Mouse (Mus musculus) liver, embryonic 12.5 days (tissue): Measurements from ENCODE around the gene Upb1. TPM values are rescaled to one million over a fixed set of nuclear protein-coding genes. Genes with fewer than 3 reads are reported as not detected.
A peak's percentile ranks its signal among the peaks of the same experiment; 100 is the strongest.
"Not testable (repeated sequence)": the region's sequence is repeated elsewhere in the genome, so short reads cannot be mapped to it uniquely, and the experiment has no call there.

ENCODE experiments used
- ATAC-seq: fragments of 200-750 bp; cut with Nextera tagmentation; 2 replicates; pipeline ENCODE4 v1.8.0; 2017; ENCODE audit warnings: moderate number of reproducible peaks, mild to moderate bottlenecking, moderate library complexity
- H3K27ac ChIP-seq: fragments of 300-500 bp; sonication (generic); 2 replicates; pipeline ENCODE4 v1.5.1; 2016; ENCODE audit warnings: mild to moderate bottlenecking
- H3K27me3 ChIP-seq: fragments of 300-500 bp; sonication (generic); replicated peaks from 2 replicates; pipeline ENCODE4 v1.6.1; 2016; ENCODE audit warnings: mild to moderate bottlenecking, moderate library complexity
- H3K36me3 ChIP-seq: fragments of 300-500 bp; sonication (generic); 2 replicates; pipeline ENCODE4 v1.6.1; 2016; ENCODE audit warnings: mild to moderate bottlenecking, moderate library complexity
- H3K4me1 ChIP-seq: fragments of 300-500 bp; sonication (generic); 2 replicates; pipeline ENCODE4 v1.6.1; 2016
- H3K4me2 ChIP-seq: fragments of 300-500 bp; sonication (generic); 2 replicates; pipeline ENCODE4 v1.6.1; 2016; ENCODE audit warnings: mild to moderate bottlenecking, moderate library complexity
- H3K4me3 ChIP-seq: fragments of 300-500 bp; sonication (generic); 2 replicates; pipeline ENCODE4 v1.5.1; 2016; ENCODE audit warnings: mild to moderate bottlenecking, moderate library complexity
- H3K9ac ChIP-seq: fragments of 300-500 bp; sonication (generic); 2 replicates; pipeline ENCODE4 v1.6.1; 2016; ENCODE audit warnings: mild to moderate bottlenecking, moderate library complexity
- H3K9me3 ChIP-seq: fragments of 300-500 bp; sonication (generic); replicated peaks from 2 replicates; pipeline ENCODE4 v1.6.1; 2016; ENCODE audit warnings: mild to moderate bottlenecking, moderate library complexity
- whole genome bisulfite sequencing: fragments of 180-500 bp; shearing (Covaris S2); methylation state at CpG from one replicate; pipeline ENCODE4 v1.1.7; 2016; ENCODE audit not compliant: insufficient replicate concordance; 5-methylcytosine and 5-hydroxymethylcytosine counted together
- polyA plus RNA-seq: library from polyadenylated mRNA; unstranded; fragments of >200 nt; fragmentation: Nextera tagmentation; extraction: Ambion mirVana; gene quantifications from 2 replicates; pipeline ENCODE4 v1.2.1, GENCODE M21; 2016

Gene Upb1
- 7.4 and 7.8 TPM in 2 replicates for polyA plus RNA-seq

DNA sequence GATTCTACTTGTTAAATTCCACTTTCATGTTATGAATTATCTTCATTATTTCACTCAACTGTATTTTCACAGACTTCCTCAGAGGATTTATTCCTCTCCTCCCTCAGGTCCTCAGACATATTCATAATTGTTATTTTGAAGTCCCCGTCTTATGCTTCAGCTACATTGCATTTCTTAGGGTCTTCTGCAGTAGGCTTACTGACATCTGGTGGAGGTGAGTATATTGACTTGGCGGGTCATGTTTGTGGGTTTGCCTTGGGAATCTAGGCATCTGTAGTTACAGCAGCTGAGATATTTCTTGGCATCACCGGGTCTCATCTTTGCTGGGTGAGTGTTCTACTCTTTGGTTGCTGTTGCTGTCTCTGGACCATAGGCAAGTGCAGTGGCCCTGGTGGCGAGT is at the start of gene Upb1:
TSS of gene Upb1 (plus strand) at position 158 of the 400 bp plus-strand sequence.
- Histone ChIP-seq H3K36me3 (no peaks in the 10 kb centered on the region), H3K4me2 (no peak within 1 kb of the TSS), H3K27ac (no peak within 1 kb of the TSS), H3K27me3 (no peaks in the 10 kb centered on the region), H3K4me1 (peaks cover 10% of the 10 kb centered on the region), H3K9me3 (no peaks in the 10 kb centered on the region), H3K4me3 (no peak within 1 kb of the TSS), H3K9ac (no peak within 1 kb of the TSS)
- 67% methylated on average over 4 of the region's 4 CpGs for WGBS
- no peak for ATAC-seq

- Histone ChIP-seq H3K9ac (no peak overlapping the region), H3K27ac (no peak overlapping the region), H3K4me2 (no peak overlapping the region), H3K27me3 (no peaks in the 10 kb centered on the region), H3K4me3 (no peak overlapping the region), H3K36me3 (no peaks in the 10 kb centered on the region), H3K9me3 (no peaks in the 10 kb centered on the region), H3K4me1 (no peaks in the 10 kb centered on the region)
- 81% methylated on average over 12 of the region's 12 CpGs for WGBS
- ATAC-seq: no peak
Observed at GRCm38 (mm10) chr10:75352541-75352940, 48.4 kb upstream of the Upb1 start.

GRCm38 (mm10) chr10:75353838-75354241 is 47.1 kb upstream of the Upb1 start:
- H3K27ac ChIP-seq, H3K36me3 ChIP-seq, H3K9ac ChIP-seq, H3K27me3 ChIP-seq, H3K4me3 ChIP-seq, H3K4me2 ChIP-seq, H3K9me3 ChIP-seq, H3K4me1 ChIP-seq: not testable (repeated sequence)
- WGBS: 21% methylated on average over 9 of the region's 9 CpGs
- peak; percentile 37; the same call in 1 of the 2 replicates for ATAC-seq

DNA sequence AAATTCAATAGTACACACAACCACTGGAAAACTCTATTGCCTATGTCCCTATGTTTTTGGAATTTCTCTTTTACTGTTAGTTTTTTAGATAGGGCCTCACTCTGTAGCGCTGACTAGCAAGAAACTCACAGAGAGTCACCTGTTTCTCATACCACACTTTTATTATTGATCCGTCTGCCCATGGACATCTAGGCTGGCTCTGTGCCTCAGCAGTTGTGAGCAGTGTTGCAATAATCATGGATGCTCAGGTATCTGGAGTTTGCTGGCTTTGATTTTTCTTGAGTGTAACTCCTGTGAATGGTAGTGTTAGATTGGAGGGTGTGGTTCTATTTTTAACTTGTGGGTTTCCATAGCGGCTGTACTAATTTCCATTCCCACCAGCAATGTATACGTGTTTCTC is 45.6 kb upstream of the Upb1 start:
- Histone ChIP-seq H3K27me3 (no peaks in the 10 kb centered on the region), H3K9ac (no peak overlapping the region), H3K4me3 (no peak overlapping the region), H3K36me3 (no peaks in the 10 kb centered on the region), H3K4me2 (no peak overlapping the region), H3K9me3 (no peaks in the 10 kb centered on the region), H3K4me1 (no peaks in the 10 kb centered on the region), H3K27ac (no peak overlapping the region)
- ATAC-seq: no peak
- 46% methylated on average over 4 of the region's 4 CpGs for WGBS

- H3K4me1 ChIP-seq, H3K27me3 ChIP-seq, H3K4me3 ChIP-seq, H3K9me3 ChIP-seq, H3K4me2 ChIP-seq, H3K36me3 ChIP-seq, ATAC-seq, H3K9ac ChIP-seq: not testable (repeated sequence)
- 17% methylated on average over 1 of the region's 1 CpGs for WGBS
- H3K27ac ChIP-seq: 0 out of 2 replicates have a peak overlapping the region, but pooled peaks have one; percentile 25
Observed at GRCm38 (mm10) chr10:75364214-75364690, 36.7 kb upstream of the Upb1 start.

- H3K27ac ChIP-seq: 0 out of 2 replicates have a peak overlapping the region, but pooled peaks have one; percentile 20
- no peaks in the 10 kb centered on the region for H3K27me3 ChIP-seq
- no peak overlapping the region for H3K4me3 ChIP-seq
- H3K36me3 ChIP-seq: no peaks in the 10 kb centered on the region
- no peaks in the 10 kb centered on the region for H3K9me3 ChIP-seq
- no peak overlapping the region for H3K4me2 ChIP-seq
- ATAC-seq: no peak
- WGBS: 69% methylated on average over 9 of the region's 9 CpGs
- H3K4me1 ChIP-seq: no peaks in the 10 kb centered on the region
- H3K9ac ChIP-seq: no peak overlapping the region
Observed at GRCm38 (mm10) chr10:75364796-75365195, 36.1 kb upstream of the Upb1 start.

DNA sequence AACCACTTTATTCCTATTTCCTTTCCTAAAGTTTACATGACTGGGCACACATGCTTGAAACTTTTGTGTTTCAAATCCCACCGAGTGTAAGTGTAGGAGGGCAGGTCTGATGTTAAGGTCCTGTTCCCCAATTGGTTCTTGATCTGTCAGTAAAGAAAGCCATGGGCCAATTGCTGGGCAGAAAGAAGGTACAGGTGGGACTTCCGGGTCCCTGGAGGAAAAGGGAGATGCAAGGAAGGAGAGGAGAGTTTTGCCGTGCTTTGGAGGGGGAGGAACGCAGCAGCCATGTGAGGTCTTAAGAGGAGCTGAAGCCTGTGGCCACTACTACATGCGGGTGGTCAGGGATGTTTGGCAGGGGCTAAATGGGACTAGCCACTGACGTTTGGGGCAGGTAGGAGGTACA is 35.7 kb upstream of the Upb1 start:
- H3K27me3 ChIP-seq: no peaks in the 10 kb centered on the region
- H3K4me1 ChIP-seq: no peaks in the 10 kb centered on the region
- H3K36me3 ChIP-seq: no peaks in the 10 kb centered on the region
- 48% methylated on average over 6 of the region's 6 CpGs for WGBS
- no peak overlapping the region for H3K27ac ChIP-seq
- H3K4me3 ChIP-seq: no peak overlapping the region
- H3K9me3 ChIP-seq: no peaks in the 10 kb centered on the region
- H3K9ac ChIP-seq: no peak overlapping the region
- H3K4me2 ChIP-seq: peak overlapping the region; percentile 19; the same call in 1 of the 2 replicates
- ATAC-seq: no peak

GRCm38 (mm10) chr10:75373655-75374351 is 27.1 kb upstream of the Upb1 start:
- ATAC-seq, H3K36me3 ChIP-seq, H3K4me2 ChIP-seq, H3K4me1 ChIP-seq, H3K9me3 ChIP-seq, H3K27ac ChIP-seq, H3K9ac ChIP-seq, H3K27me3 ChIP-seq, H3K4me3 ChIP-seq: not testable (repeated sequence)
- 71% methylated on average over 16 of the region's 19 CpGs for WGBS

- H3K9me3 ChIP-seq: no peaks in the 10 kb centered on the region
- WGBS: 72% methylated on average over 10 of the region's 10 CpGs
- no peak for ATAC-seq
- H3K4me2 ChIP-seq: no peak overlapping the region
- no peak overlapping the region for H3K27ac ChIP-seq
- H3K9ac ChIP-seq: no peak overlapping the region
- no peaks in the 10 kb centered on the region for H3K36me3 ChIP-seq
- H3K4me3 ChIP-seq: no peak overlapping the region
- no peaks in the 10 kb centered on the region for H3K4me1 ChIP-seq
- H3K27me3 ChIP-seq: no peaks in the 10 kb centered on the region
Observed at GRCm38 (mm10) chr10:75378688-75379087, 22.2 kb upstream of the Upb1 start.

DNA sequence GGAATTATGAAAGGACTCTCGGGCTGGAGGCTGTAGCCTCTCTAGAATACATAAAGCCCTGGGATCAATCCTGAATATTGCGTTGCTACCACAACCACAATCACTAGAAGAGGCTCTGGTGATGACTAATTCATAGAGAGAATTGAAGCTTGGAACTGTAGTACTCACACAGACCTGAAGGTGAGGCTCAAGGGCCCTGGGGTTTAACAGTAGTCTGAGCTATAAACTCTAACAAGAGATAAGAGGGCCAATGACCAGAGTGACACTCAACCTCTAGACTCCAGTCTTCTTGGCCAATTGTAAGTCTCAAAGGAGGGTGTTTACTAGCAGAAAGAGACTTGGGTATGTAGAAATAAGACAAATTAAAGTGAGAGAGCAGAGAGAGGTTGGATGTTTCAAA is 10.8 kb upstream of the Upb1 start:
- Histone ChIP-seq H3K9ac (no peak overlapping the region), H3K36me3 (no peaks in the 10 kb centered on the region), H3K4me1 (no peaks in the 10 kb centered on the region), H3K4me2 (no peak overlapping the region), H3K27ac (no peak overlapping the region), H3K27me3 (no peaks in the 10 kb centered on the region), H3K9me3 (no peaks in the 10 kb centered on the region; the same call in 1 of the 2 replicates), H3K4me3 (no peak overlapping the region)
- no peak for ATAC-seq
- 76% methylated on average over 2 of the region's 2 CpGs for WGBS

GRCm38 (mm10) chr10:75390832-75391231 is 10.1 kb upstream of the Upb1 start:
- H3K4me1 ChIP-seq: no peaks in the 10 kb centered on the region
- no peak overlapping the region for H3K27ac ChIP-seq
- 61% methylated on average over 4 of the region's 4 CpGs for WGBS
- no peak for ATAC-seq
- no peak overlapping the region for H3K4me2 ChIP-seq
- H3K36me3 ChIP-seq: no peaks in the 10 kb centered on the region
- no peak overlapping the region for H3K9ac ChIP-seq
- no peaks in the 10 kb centered on the region for H3K27me3 ChIP-seq
- H3K4me3 ChIP-seq: no peak overlapping the region
- H3K9me3 ChIP-seq: no peaks in the 10 kb centered on the region; the same call in 1 of the 2 replicates

DNA sequence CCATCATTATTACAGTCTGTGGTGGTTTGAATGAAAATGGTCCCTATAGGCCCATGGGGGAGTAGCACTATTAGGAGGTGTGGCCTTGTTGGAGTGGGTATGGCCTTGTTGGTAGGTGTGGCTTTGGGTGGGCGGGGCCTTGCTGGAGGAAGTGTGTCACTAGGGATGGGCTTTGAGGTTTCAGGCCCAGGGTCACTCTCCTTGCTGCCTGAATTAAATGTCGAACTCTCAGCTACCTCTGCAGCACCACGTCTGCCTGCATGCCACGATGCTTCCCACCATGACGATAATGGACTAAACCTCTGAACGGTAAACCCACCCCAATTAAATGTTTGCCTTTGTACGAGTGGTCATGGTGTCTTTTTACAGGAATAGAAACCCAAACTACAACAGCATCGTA is 6.1 kb upstream of the Upb1 start:
- no peak overlapping the region for H3K4me2 ChIP-seq
- H3K4me3 ChIP-seq: no peak overlapping the region
- no peak overlapping the region for H3K27ac ChIP-seq
- H3K27me3 ChIP-seq: no peaks in the 10 kb centered on the region
- no peak for ATAC-seq
- H3K9me3 ChIP-seq: no peaks in the 10 kb centered on the region
- peaks cover 10% of the 10 kb centered on the region for H3K4me1 ChIP-seq
- no peaks in the 10 kb centered on the region for H3K36me3 ChIP-seq
- 75% methylated on average over 8 of the region's 8 CpGs for WGBS
- H3K9ac ChIP-seq: no peak overlapping the region

DNA sequence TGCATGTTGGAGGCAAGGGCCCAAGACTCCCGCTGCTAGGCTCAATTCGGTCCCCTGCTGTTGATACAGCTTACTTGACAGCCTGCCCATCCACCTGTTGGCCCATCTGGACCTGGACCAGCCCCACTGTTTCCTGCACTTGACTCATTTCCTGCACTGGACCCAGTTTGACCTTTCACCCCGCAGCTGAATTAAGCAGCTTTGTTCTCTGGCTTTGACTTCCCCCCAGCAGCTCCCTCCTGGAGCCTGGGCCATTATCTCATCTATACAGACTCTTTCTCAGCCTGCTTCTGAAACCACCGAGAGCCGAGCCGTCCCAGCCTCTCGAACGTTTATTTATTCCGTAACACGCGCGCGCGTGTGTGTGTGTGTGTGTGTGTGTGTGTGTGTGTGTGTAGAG is 3.9 kb upstream of the Upb1 start:
- Histone ChIP-seq H3K9me3 (no peaks in the 10 kb centered on the region), H3K27ac (no peak overlapping the region), H3K4me3 (no peak overlapping the region), H3K4me2 (peak overlapping the region; percentile 46), H3K4me1 (peaks cover 10% of the 10 kb centered on the region), H3K36me3 (no peaks in the 10 kb centered on the region), H3K9ac (no peak overlapping the region), H3K27me3 (no peaks in the 10 kb centered on the region)
- peak; percentile 60 for ATAC-seq
- WGBS: 12% methylated on average over 14 of the region's 14 CpGs
